Mouse (Mus musculus): ENCODE measurements around the gene Antxr2.

DNA sequence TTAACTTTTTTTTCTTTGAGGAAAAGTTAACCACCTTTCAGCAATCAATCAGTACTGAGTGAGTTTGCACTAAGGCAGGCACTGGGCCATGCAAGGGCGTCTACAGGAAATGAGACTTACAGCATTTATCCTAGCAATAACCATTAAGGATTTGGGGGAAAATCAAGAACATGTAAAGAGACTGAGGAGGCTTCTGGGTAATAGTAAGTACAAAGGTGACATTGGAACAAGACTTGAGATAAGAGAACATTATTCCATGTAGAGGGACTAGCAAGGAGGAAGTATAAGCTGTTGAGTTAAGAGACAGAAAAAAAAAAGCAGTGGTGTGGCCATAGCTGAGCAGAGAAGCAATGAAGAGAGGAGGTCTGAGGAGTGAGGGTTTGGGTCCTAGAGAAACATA lies 57.5 kb downstream of the Antxr2 start:
- TF ChIP-seq EP300 (IDR thresholded peaks at IDR 0.05; ENCODE audit: low read depth) (no peak), CTCF (IDR thresholded peaks at IDR 0.05; ENCODE audit: low read depth) (no peak)
